Mouse (Mus musculus) G1E (cell line): Measurements from ENCODE around the gene Tnfrsf23.

Experiments used
- CTCF ChIP-seq: IDR thresholded peaks from 2 replicates; pipeline ENCODE4 v1.5.1; 2012; ENCODE audit warnings: low read depth, low read length, inconsistent platforms, mixed read lengths
- GATA1 ChIP-seq: IDR thresholded peaks from 2 replicates; pipeline ENCODE4 v1.6.1; 2012; ENCODE audit warnings: borderline replicate concordance, low read length, inconsistent platforms, mixed read lengths
- POLR2AphosphoS5 ChIP-seq: IDR thresholded peaks from 2 replicates; pipeline ENCODE4 v1.6.1; 2012; ENCODE audit warnings: low read depth, low read length, inconsistent platforms; ENCODE audit not compliant: insufficient replicate concordance
- TAL1 ChIP-seq: conservative IDR thresholded peaks from 2 replicates; pipeline ENCODE4 v1.6.1; 2012; ENCODE audit warnings: low read depth, low read length, inconsistent platforms, mixed read lengths

DNA sequence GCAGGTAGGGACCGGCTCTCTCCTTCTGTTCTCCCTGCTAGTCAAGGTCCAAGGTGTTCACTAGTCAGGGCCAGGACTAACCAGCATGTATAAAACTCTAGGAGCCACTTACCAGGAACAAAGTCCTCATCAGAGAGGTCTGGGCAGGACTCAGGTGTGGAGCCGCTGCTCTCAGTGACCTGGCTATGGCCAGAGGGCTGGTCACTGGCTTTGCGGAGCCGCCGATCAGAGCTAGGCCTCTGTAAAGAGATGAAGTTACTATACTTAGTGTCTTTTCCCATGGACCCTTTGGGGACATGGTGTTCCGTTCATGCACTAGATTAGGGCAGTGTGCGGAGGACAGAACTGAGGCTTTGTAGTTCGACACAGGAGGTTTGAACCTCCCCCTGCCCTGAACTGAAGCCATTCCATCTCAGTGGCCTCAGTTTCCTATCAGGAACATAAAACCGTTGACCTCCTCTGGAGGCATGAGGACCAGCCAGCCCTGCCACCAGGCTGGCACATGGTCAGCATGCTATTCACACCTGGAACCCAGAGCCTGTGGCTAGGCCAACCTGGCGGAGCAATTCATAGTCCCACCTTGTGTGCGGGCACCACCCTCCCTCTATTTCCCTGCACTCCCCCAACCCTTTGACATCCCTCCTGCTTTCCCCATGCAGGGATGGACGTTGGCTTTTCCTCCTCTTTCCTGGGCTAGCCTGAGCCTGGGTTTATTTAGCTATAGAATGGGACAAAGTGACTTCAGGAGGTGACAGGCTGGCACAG is 7.3 kb upstream of the Tnfrsf23 start:
- TF ChIP-seq GATA1 = no peak
- TF ChIP-seq CTCF = no peak
- no peak for TF ChIP-seq POLR2AphosphoS5
- TF ChIP-seq TAL1 = no peak
